Mouse (Mus musculus) spleen, postnatal 10 days (tissue): ENCODE data around the gene Pls1.

ENCODE experiments used
- DNase-seq, 2 experiments: peaks; one replicate each; pipeline ENCODE4 v3.0.0; 2021 to 2022; ENCODE audit warnings: low spot score in 2 of 2

The Pls1 gene

GRCm38 (mm10) chr9:95803783-95804182 lies 41.3 kb downstream of the Pls1 start:
- no peak for DNase-seq

GRCm38 (mm10) chr9:95801610-95802451 lies 43.3 kb downstream of the Pls1 start:
- DNase-seq: no peak

- DNase-seq: no peak
These were observed 48.8 kb downstream of the Pls1 start for GRCm38 (mm10) chr9:95796323-95796722.

GRCm38 (mm10) chr9:95795844-95796243 lies 49.3 kb downstream of the Pls1 start:
- no peak for DNase-seq

- DNase-seq: no peak
These were observed 49.9 kb downstream of the Pls1 start for GRCm38 (mm10) chr9:95795077-95795784.

GRCm38 (mm10) chr9:95793986-95794744 lies 50.9 kb downstream of the Pls1 start:
- DNase-seq: no peak

GRCm38 (mm10) chr9:95784888-95785511 lies 60.1 kb downstream of the Pls1 start:
- no peak for DNase-seq

GRCm38 (mm10) chr9:95783646-95784293 lies 61.3 kb downstream of the Pls1 start:
- DNase-seq: no peak

- DNase-seq: no peak
These were observed 73.4 kb downstream of the Pls1 start for GRCm38 (mm10) chr9:95771671-95772070.

GRCm38 (mm10) chr9:95763218-95763617 lies 81.9 kb downstream of the Pls1 start:
- DNase-seq: no peak

- no peak for DNase-seq
These were observed 82.9 kb downstream of the Pls1 start for GRCm38 (mm10) chr9:95762228-95762627.

GRCm38 (mm10) chr9:95761381-95761780 lies 83.7 kb downstream of the Pls1 start:
- no peak for DNase-seq

GRCm38 (mm10) chr9:95750746-95751145 lies 94.4 kb downstream of the Pls1 start:
- DNase-seq: no peak

GRCm38 (mm10) chr9:95750037-95750511 lies 95.0 kb downstream of the Pls1 start, which contains the start of gene Trpc1:
Trpc1 (minus strand) TSS chr9:95750375.
- peak; percentile 25 to 70 for DNase-seq

- no peak for DNase-seq
These were observed 95.6 kb downstream of the Pls1 start for GRCm38 (mm10) chr9:95749461-95749928.

- no peak for DNase-seq
These were observed 97.8 kb downstream of the Pls1 start for GRCm38 (mm10) chr9:95747298-95747697.

- no peak for DNase-seq
These were observed 100.1 kb downstream of the Pls1 start for GRCm38 (mm10) chr9:95744845-95745613.

GRCm38 (mm10) chr9:95736238-95736637 lies 108.9 kb downstream of the Pls1 start:
- no peak for DNase-seq

GRCm38 (mm10) chr9:95712574-95712973 lies 132.5 kb downstream of the Pls1 start:
- DNase-seq: no peak

- DNase-seq: no peak
These were observed 136.2 kb downstream of the Pls1 start for GRCm38 (mm10) chr9:95708943-95709342.
